17 mouse cellular contexts compared by ENCODE assay signal in the genomic region with DNA sequence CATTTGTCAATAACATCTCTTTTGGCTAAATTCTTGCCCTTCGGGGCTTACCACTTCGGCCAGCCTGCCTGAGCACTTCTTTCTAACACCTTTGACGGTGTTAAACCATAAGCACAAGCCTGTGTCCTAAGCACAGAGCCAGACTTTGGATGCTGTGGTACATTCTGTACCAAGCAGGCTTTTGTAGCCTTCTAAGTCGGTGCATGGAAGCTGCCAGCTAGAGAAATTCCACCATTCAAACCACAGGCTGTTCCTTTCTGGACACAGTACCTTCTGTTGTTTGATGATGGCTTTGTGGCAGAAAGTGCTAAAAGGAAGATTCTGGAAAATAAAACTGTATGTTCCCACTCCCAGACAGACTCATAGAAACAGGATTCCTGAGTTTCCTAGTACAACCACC.
"Had no signal": no experiment of that assay in that cellular context is flagged by ENCODE, and none has a peak within 500 bp of the region (broad histone marks: within the 10 kb centered on the region; RNA-seq: fewer than 3 reads in every experiment).

No protein-coding gene starts in this region.

- H3K27ac ChIP-seq: intestine, embryonic 15.5 days; limb, embryonic 10.5 days; liver, embryonic 15.5 days; midbrain, embryonic 10.5 days; neural tube, embryonic 15.5 days had no signal

- H3K36me3 ChIP-seq: intestine, embryonic 15.5 days; limb, embryonic 10.5 days; liver, embryonic 15.5 days; midbrain, embryonic 10.5 days; neural tube, embryonic 15.5 days had no signal

- H3K4me2 ChIP-seq: intestine, embryonic 15.5 days; liver, embryonic 11.5 days; liver, embryonic 15.5 days; lung, embryonic 14.5 days; neural tube, embryonic 15.5 days had no signal

- H3K9ac ChIP-seq: intestine, embryonic 15.5 days; liver, embryonic 15.5 days; lung, embryonic 14.5 days; neural tube, embryonic 15.5 days had no signal

- H3K27me3 ChIP-seq: intestine, embryonic 15.5 days; liver, embryonic 15.5 days had no signal

- H3K9me3 ChIP-seq: intestine, embryonic 15.5 days; limb, embryonic 10.5 days; liver, embryonic 15.5 days; midbrain, embryonic 10.5 days; neural tube, embryonic 15.5 days had no signal

- H3K4me3 ChIP-seq: intestine, embryonic 15.5 days; limb, embryonic 10.5 days; liver, embryonic 15.5 days; midbrain, embryonic 10.5 days; neural tube, embryonic 15.5 days had no signal

- ATAC-seq: intestine, embryonic 15.5 days had no signal

- DNase-seq: kidney, adult 18-20 months; kidney, postnatal 10 days; kidney, postnatal 4 days; lung, embryonic 14.5 days; lung, postnatal 10 days; lung, postnatal 4 days; midbrain, embryonic 14.5 days; right cerebral cortex, postnatal 4 days; spleen, adult 18-20 months; thymus, adult 2 months; thymus, postnatal 25 days had no signal

- H3K4me1 ChIP-seq: intestine, embryonic 15.5 days; limb, embryonic 10.5 days; liver, embryonic 15.5 days; midbrain, embryonic 10.5 days; neural tube, embryonic 15.5 days had no signal
